15 mouse cellular contexts compared by ENCODE assay signal in the genomic region with DNA sequence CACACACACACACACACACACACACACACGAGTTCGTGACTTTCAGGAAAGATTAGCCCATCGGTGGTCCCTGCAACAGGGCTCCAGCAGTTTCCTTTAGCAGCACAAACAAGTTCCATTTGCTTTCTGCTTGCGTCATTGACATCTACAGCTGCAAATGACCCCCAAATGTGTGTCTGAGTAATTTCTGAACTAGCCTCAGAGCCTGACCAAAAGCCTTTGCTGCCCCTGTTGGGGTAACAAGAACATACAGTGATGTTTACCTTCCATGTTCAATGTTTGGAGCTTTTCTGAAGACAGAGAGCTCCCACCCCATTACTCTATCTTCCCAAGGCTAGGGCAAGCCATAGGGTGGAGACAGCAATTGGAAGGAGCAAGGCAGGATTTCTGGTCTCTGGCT.
"Had no signal": no experiment of that assay in that cellular context is flagged by ENCODE, and none has a peak within 500 bp of the region (broad histone marks: within the 10 kb centered on the region; RNA-seq: fewer than 3 reads in every experiment).

No protein-coding gene starts in this region.

- H3K4me2 ChIP-seq: limb, embryonic 13.5 days; liver, embryonic 12.5 days; liver, embryonic 15.5 days; lung, embryonic 15.5 days; midbrain, embryonic 11.5 days had no signal

- H3K27ac ChIP-seq: kidney, postnatal 0 days; layer of hippocampus, adult 2 months; limb, embryonic 10.5 days; limb, embryonic 13.5 days; liver, embryonic 12.5 days; liver, embryonic 15.5 days had no signal

- H3K9ac ChIP-seq: limb, embryonic 13.5 days; liver, embryonic 12.5 days; liver, embryonic 15.5 days; lung, embryonic 15.5 days had no signal

- H3K4me3 ChIP-seq: layer of hippocampus, adult 2 months; limb, embryonic 10.5 days; limb, embryonic 13.5 days; liver, embryonic 12.5 days; liver, embryonic 15.5 days; lung, embryonic 15.5 days had no signal

- ATAC-seq: liver, embryonic 12.5 days had no signal

- H3K36me3 ChIP-seq: limb, embryonic 10.5 days; liver, embryonic 12.5 days; liver, embryonic 15.5 days; lung, embryonic 15.5 days had no signal

- H3K4me1 ChIP-seq: liver, embryonic 12.5 days; liver, embryonic 15.5 days had no signal

- DNase-seq: layer of hippocampus, adult 9-11 months; liver; lung, adult 18-20 months; lung, postnatal 4 days; midbrain, embryonic 14.5 days; thymus, adult 18-20 months; thymus, postnatal 36 days had no signal

- H3K27me3 ChIP-seq: limb, embryonic 13.5 days; liver, embryonic 12.5 days; liver, embryonic 15.5 days; lung, embryonic 15.5 days had no signal

- H3K9me3 ChIP-seq: limb, embryonic 10.5 days; limb, embryonic 13.5 days; liver, embryonic 12.5 days; liver, embryonic 15.5 days; lung, embryonic 15.5 days had no signal
